In genomic region chr17:84112411-84113031, GRCm38 (mm10) we compare ENCODE assay signal across 9 mouse cellular contexts.
DNase-seq lines count a peak whose midpoint lies in the region; TF ChIP-seq lines count a peak whose summit lies in the region.
"Had no signal": no experiment of that assay in that cellular context is flagged by ENCODE, and none has a peak within 500 bp of the region (broad histone marks: within the 10 kb centered on the region; RNA-seq: fewer than 3 reads in every experiment).

No protein-coding gene starts in this region.

- no peaks in the 10 kb centered on the region for H3K27me3 ChIP-seq in myocyte (ENCODE audit: control insufficient read depth, insufficient read depth, insufficient read length)
- H3K27me3 ChIP-seq: neural tube, embryonic 12.5 days had no signal

- no peak overlapping the region; the same call in 1 of the 2 replicates for H3K27ac ChIP-seq in left cerebral cortex, adult 2 months
- H3K27ac ChIP-seq: neural tube, embryonic 12.5 days had no signal

- intact Hi-C loops in gastrocnemius, postnatal 14 days (cut with DNase I; ENCODE audit: low total_unique reads) = loop anchor here (5.0 to 10.0 kb wide), 2 partner anchors 210 to 272 kb away; no protein-coding TSS in a partner anchor
- intact Hi-C loops in left cerebral cortex, adult 2 months (cut with DNase I) = no loop called here

- TF ChIP-seq POLR2A in myocyte (IDR thresholded peaks at IDR 0.05; ENCODE audit: insufficient read length, low read depth) = peak; percentile 39

- H3K36me3 ChIP-seq in myocyte (ENCODE audit: control insufficient read depth, insufficient read depth) = no peaks in the 10 kb centered on the region
- H3K36me3 ChIP-seq: neural tube, embryonic 12.5 days had no signal

- TF ChIP-seq CTCF in left cerebral cortex, adult 2 months (IDR thresholded peaks at IDR 0.05) = no peak

- H3K4me2 ChIP-seq in myocyte (ENCODE audit: low read depth) = peak overlapping the region; percentile 71
- H3K4me2 ChIP-seq: neural tube, embryonic 12.5 days had no signal

- no peak overlapping the region for H3ac ChIP-seq in myocyte (ENCODE audit: control insufficient read depth, insufficient read length)

- H3K79me2 ChIP-seq in myocyte (ENCODE audit: control insufficient read depth, insufficient read depth) = no peaks in the 10 kb centered on the region

- H3K4me3 ChIP-seq in myocyte = no peak overlapping the region
- no peak overlapping the region for H3K4me3 ChIP-seq in left cerebral cortex, adult 2 months
- H3K4me3 ChIP-seq: neural tube, embryonic 12.5 days had no signal

- peak; percentile 12 for DNase-seq in thymus, postnatal 0 days (ENCODE audit: low spot score)
- no peak for DNase-seq in thymus, postnatal 4 days
- peak; percentile 85 for DNase-seq in gastrocnemius, postnatal 14 days
- peak; percentile 72 for DNase-seq in kidney, postnatal 10 days
- no peak for DNase-seq in left cerebral cortex, adult 2 months (ENCODE audit: extremely low spot score in 1 of 2, low spot score in 2 of 2)
- DNase-seq in ovary, postnatal 14 days (ENCODE audit: low spot score) = no peak
- no peak for DNase-seq in right cerebral cortex, postnatal 36 days (ENCODE audit: low spot score in 2 of 2)

TF ChIP-seq in myocyte, 11 proteins besides CTCF, POLR2A, EP300 and RAD21:
- TF ChIP-seq E2F4 (IDR thresholded peaks at IDR 0.05; ENCODE audit: insufficient read depth) (no peak), MYOG (IDR thresholded peaks at IDR 0.05; ENCODE audit: control insufficient read depth in 1 of 3, insufficient read depth in 1 of 3, insufficient read length in 2 of 3, low read depth in 2 of 3) (peak; percentile 23 to 96 (median 90)), TCF12 (IDR thresholded peaks at IDR 0.05; ENCODE audit: insufficient read depth, poor library complexity, severe bottlenecking) (peak; percentile 84), USF1 (IDR thresholded peaks at IDR 0.05; ENCODE audit: low read depth) (no peak), CEBPB (IDR thresholded peaks at IDR 0.05; ENCODE audit: insufficient read depth, poor library complexity, severe bottlenecking) (0 out of 2 replicates have a peak, but pooled peaks have one; percentile 64), SRF (IDR thresholded peaks at IDR 0.05; ENCODE audit: control insufficient read depth, insufficient read length, low read depth) (peak; percentile 5), TCF3 (IDR thresholded peaks at IDR 0.05; ENCODE audit: insufficient read length, low read depth) (peak; percentile 56), POLR2AphosphoS2 (IDR thresholded peaks at IDR 0.05; ENCODE audit: insufficient read length, low read depth) (no peak), MAX (IDR thresholded peaks at IDR 0.05; ENCODE audit: low read depth) (no peak), MYOD1 (IDR thresholded peaks at IDR 0.05; ENCODE audit: control insufficient read depth in 1 of 3, insufficient read length in 2 of 3, low read depth in 2 of 3) (peak in 2 of 3 experiments; percentile 96 to 97), REST (IDR thresholded peaks at IDR 0.05; ENCODE audit: insufficient read depth, insufficient read length) (no peak)

Comparison
In these comparisons a context has a peak if more than half of its experiments do, and no peak if none do; other contexts are left out.
1. DNase-seq: peak in thymus, postnatal 0 days (single experiment), gastrocnemius, postnatal 14 days (single experiment) and kidney, postnatal 10 days (single experiment); none in thymus, postnatal 4 days (single experiment), left cerebral cortex, adult 2 months (0 of 2), ovary, postnatal 14 days (single experiment) and right cerebral cortex, postnatal 36 days (0 of 2).